Mouse (Mus musculus): ENCODE results near the gene Phc3.

GRCm38 (mm10) chr3:30899407-30899806 lies 69.8 kb downstream of the Phc3 start:
- TF ChIP-seq CTCF (IDR thresholded peaks at IDR 0.05; ENCODE audit: low read depth) (no peak), EP300 (IDR thresholded peaks at IDR 0.05; ENCODE audit: low read depth) (no peak)

Data from liver, embryonic 14.5 days (tissue).